Mouse (Mus musculus): Measurements from ENCODE around the gene Mup20. TPM values are rescaled to one million over a fixed set of nuclear protein-coding genes. Genes with fewer than 3 reads are reported as not detected.

Gene Mup20
- not detected in 2 replicates for polyA plus RNA-seq (2012; rRNA removed)

DNA sequence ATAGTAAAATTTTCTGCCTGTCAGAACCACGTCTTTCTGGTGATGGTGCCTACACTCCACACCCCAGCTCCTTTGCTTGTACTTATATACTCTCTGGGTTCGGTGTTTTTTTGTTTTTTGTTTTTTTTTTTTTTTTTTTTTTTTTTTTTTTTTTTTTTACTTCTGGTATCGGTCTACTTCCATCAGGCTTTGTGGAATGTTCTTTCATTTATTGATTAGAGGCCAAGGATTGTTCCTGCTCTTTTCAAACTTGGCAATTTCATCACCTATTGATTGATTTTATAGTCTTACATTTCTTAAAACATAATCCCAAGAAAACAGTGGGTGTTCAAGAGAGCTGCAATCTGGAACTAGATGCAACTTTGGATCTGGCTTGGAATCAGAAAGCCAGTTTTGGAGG lies at the start of gene Mup20:
Gene Mup20, minus strand, starts transcription at position 101 of the 400 bp plus-strand sequence.

DNA sequence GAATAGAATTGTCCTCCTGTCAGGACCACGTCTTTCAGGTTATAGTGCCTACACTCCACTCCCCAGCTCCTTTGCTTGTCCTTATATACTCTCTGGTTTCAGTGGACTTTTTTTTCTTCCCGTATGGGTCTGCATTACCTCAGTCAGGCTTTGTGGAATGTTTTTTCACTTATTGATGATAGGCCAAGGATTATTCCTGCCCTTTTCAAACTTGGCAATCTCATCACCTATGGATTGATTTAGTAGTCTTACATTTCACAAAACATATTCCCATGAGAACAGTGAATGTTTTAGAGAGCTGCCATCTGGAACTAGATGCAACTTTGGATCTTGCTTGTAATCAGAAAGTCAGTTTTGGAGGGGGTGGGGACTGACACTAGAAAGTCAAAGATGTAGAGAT lies 33.3 kb upstream of the Mup20 start, which contains the start of gene Mup3:
Gene Mup3, minus strand, starts transcription at position 102 of the 400 bp plus-strand sequence.

Other genes with a start within 250 kb of the Mup20 start
- gene Mup5, start 218.9 kb downstream of the Mup20 start, polyA plus RNA-seq (2012; rRNA removed), result not detected in 2 replicates
- gene Mup3, start 33.2 kb upstream of the Mup20 start, polyA plus RNA-seq (2012; rRNA removed), result 0.21 TPM in 1 of 2 replicates, not detected in the other
- not detected in 2 replicates for gene Mup21, start 96.7 kb upstream of the Mup20 start, polyA plus RNA-seq (2012; rRNA removed)
- gene Zfp37, start 176.9 kb upstream of the Mup20 start, polyA plus RNA-seq (2012; rRNA removed), result 0.09 TPM in 1 of 2 replicates, not detected in the other
- 18.9 and 22.0 TPM in 2 replicates for gene Slc31a2, start 208.4 kb upstream of the Mup20 start, polyA plus RNA-seq (2012; rRNA removed)

All from stomach, adult 2 months (tissue).